Mouse (Mus musculus): ENCODE data around the gene Coro2a. TPM values are rescaled to one million over a fixed set of nuclear protein-coding genes. Genes with fewer than 3 reads are reported as not detected.

The Coro2a gene
- polyA plus RNA-seq, 1 experiment, result 13.5 TPM

- no peak overlapping the region for H3K4me3 ChIP-seq (ENCODE audit: control insufficient read depth, insufficient read depth, low read length)
- no peaks in the 10 kb centered on the region for H3K36me3 ChIP-seq (ENCODE audit: control insufficient read depth, insufficient read depth, low read length)
- H3K27me3 ChIP-seq (ENCODE audit: control insufficient read depth, insufficient read depth, low read length), result peaks cover 6% of the 10 kb centered on the region
- H3K27ac ChIP-seq (ENCODE audit: control insufficient read depth, insufficient read depth, low read length), result no peak overlapping the region
- H3K4me1 ChIP-seq (replicated peaks; ENCODE audit: control insufficient read depth, insufficient read depth, low read length), result peaks cover 36% of the 10 kb centered on the region
- 57% methylated on average over 6 of the region's 6 CpGs for WGBS
- TF ChIP-seq POLR2A (IDR thresholded peaks at IDR 0.05; ENCODE audit: control insufficient read depth, extremely low read depth, insufficient read depth, low read length, poor library complexity), result no peak
- TF ChIP-seq CTCF (IDR thresholded peaks at IDR 0.05; ENCODE audit: borderline replicate concordance, control insufficient read depth, extremely low read depth, insufficient read depth, low read length, poor library complexity), result no peak
- no peak for DNase-seq
Measured at GRCm38 (mm10) chr4:46596398-46596797, 5.6 kb downstream of the Coro2a start.

- peaks cover 34% of the 10 kb centered on the region for H3K4me1 ChIP-seq (replicated peaks; ENCODE audit: control insufficient read depth, insufficient read depth, low read length)
- no peak for DNase-seq
- TF ChIP-seq CTCF (IDR thresholded peaks at IDR 0.05; ENCODE audit: borderline replicate concordance, control insufficient read depth, extremely low read depth, insufficient read depth, low read length, poor library complexity) (no peak), POLR2A (IDR thresholded peaks at IDR 0.05; ENCODE audit: control insufficient read depth, extremely low read depth, insufficient read depth, low read length, poor library complexity) (no peak)
Measured at GRCm38 (mm10) chr4:46594131-46594530, 7.9 kb downstream of the Coro2a start.

DNA sequence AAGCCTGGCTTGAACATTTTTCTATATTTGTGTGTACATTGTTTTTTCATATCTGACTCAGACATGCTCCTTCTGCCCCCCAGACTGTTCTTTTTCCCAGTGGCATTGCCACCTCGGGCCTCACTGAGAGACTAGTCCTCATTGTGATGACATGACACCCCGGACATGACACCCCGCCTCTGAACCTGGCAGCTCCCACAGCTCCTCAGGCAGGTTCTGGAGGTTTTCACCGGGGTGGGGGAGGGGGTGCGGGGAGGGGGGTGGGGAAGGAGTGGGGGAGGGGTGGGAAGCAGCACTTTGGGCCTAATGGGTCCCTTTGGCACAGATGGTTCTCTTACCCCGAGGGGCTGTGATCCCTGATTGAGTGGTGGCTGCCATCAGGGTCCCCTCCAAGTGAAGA is 8.5 kb downstream of the Coro2a start:
- Histone ChIP-seq H3K4me3 (ENCODE audit: control insufficient read depth, insufficient read depth, low read length) (no peak overlapping the region), H3K27me3 (ENCODE audit: control insufficient read depth, insufficient read depth, low read length) (no peaks in the 10 kb centered on the region), H3K36me3 (ENCODE audit: control insufficient read depth, insufficient read depth, low read length) (no peaks in the 10 kb centered on the region), H3K4me1 (replicated peaks; ENCODE audit: control insufficient read depth, insufficient read depth, low read length) (peaks cover 34% of the 10 kb centered on the region), H3K27ac (ENCODE audit: control insufficient read depth, insufficient read depth, low read length) (no peak overlapping the region)
- TF ChIP-seq CTCF (IDR thresholded peaks at IDR 0.05; ENCODE audit: borderline replicate concordance, control insufficient read depth, extremely low read depth, insufficient read depth, low read length, poor library complexity), result no peak
- TF ChIP-seq POLR2A (IDR thresholded peaks at IDR 0.05; ENCODE audit: control insufficient read depth, extremely low read depth, insufficient read depth, low read length, poor library complexity), result no peak
- no peak for DNase-seq
- 60% methylated on average over 6 of the region's 6 CpGs for WGBS

More at GRCm38 (mm10) chr4:46594131-46594530, 7.9 kb downstream of the Coro2a start:
- WGBS, result 97% methylated on average over 5 of the region's 5 CpGs
- Histone ChIP-seq H3K36me3 (ENCODE audit: control insufficient read depth, insufficient read depth, low read length) (no peaks in the 10 kb centered on the region), H3K4me3 (ENCODE audit: control insufficient read depth, insufficient read depth, low read length) (no peak overlapping the region), H3K27me3 (ENCODE audit: control insufficient read depth, insufficient read depth, low read length) (no peaks in the 10 kb centered on the region), H3K27ac (ENCODE audit: control insufficient read depth, insufficient read depth, low read length) (no peak overlapping the region)

DNA sequence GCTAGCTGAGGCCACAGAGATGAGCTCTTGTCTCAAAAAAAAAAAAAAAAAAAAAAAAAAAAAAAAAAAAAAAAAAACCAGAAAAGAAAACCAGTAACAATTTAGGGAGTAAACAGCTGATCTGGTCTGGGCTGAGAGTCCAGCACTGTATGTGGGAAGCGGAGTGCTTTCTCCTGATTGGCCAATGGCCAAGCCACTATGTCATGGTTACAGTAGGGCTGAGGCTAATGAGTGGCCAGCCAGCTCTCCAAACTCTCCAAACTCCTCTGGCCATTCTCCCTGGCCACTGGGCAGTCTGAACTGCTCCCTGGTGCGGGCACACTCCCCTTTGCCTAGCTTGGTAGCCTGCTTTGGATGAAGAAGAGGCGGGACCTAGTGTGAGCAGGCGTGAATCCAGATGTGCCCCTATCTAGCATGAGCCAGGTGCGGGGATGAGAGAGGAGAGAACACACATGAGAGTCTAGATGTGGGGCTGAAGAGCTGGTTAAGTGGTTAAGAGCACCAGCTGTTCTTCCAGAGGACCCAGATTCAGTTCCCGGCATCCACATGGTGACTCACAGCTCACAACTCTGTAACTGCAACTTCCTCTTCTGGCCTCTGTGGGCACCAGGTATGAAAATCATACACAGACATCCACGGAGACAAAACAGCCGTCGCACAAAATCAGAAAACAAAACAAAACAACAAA is 10.0 kb downstream of the Coro2a start:
- Histone ChIP-seq H3K4me1 (replicated peaks; ENCODE audit: control insufficient read depth, insufficient read depth, low read length) (peaks cover 21% of the 10 kb centered on the region), H3K36me3 (ENCODE audit: control insufficient read depth, insufficient read depth, low read length) (no peaks in the 10 kb centered on the region), H3K27me3 (ENCODE audit: control insufficient read depth, insufficient read depth, low read length) (no peaks in the 10 kb centered on the region), H3K4me3 (ENCODE audit: control insufficient read depth, insufficient read depth, low read length) (no peak overlapping the region), H3K27ac (ENCODE audit: control insufficient read depth, insufficient read depth, low read length) (no peak overlapping the region)
- 15% methylated on average over 9 of the region's 9 CpGs for WGBS
- DNase-seq, result no peak
- no peak for TF ChIP-seq CTCF (IDR thresholded peaks at IDR 0.05; ENCODE audit: borderline replicate concordance, control insufficient read depth, extremely low read depth, insufficient read depth, low read length, poor library complexity)
- TF ChIP-seq POLR2A (IDR thresholded peaks at IDR 0.05; ENCODE audit: control insufficient read depth, extremely low read depth, insufficient read depth, low read length, poor library complexity), result no peak

- 43% methylated on average over 4 of the region's 4 CpGs for WGBS
- TF ChIP-seq POLR2A (IDR thresholded peaks at IDR 0.05; ENCODE audit: control insufficient read depth, extremely low read depth, insufficient read depth, low read length, poor library complexity) (no peak), CTCF (IDR thresholded peaks at IDR 0.05; ENCODE audit: borderline replicate concordance, control insufficient read depth, extremely low read depth, insufficient read depth, low read length, poor library complexity) (no peak)
Measured at GRCm38 (mm10) chr4:46590810-46591209, 11.2 kb downstream of the Coro2a start.

GRCm38 (mm10) chr4:46589946-46590684 is 11.9 kb downstream of the Coro2a start:
- DNase-seq, result no peak
- TF ChIP-seq POLR2A (IDR thresholded peaks at IDR 0.05; ENCODE audit: control insufficient read depth, extremely low read depth, insufficient read depth, low read length, poor library complexity), result no peak
- H3K36me3 ChIP-seq (ENCODE audit: control insufficient read depth, insufficient read depth, low read length), result no peaks in the 10 kb centered on the region
- no peak overlapping the region for H3K27ac ChIP-seq (ENCODE audit: control insufficient read depth, insufficient read depth, low read length)
- peaks cover 23% of the 10 kb centered on the region for H3K4me1 ChIP-seq (replicated peaks; ENCODE audit: control insufficient read depth, insufficient read depth, low read length)
- WGBS, result 80% methylated on average over 5 of the region's 5 CpGs
- no peak overlapping the region for H3K4me3 ChIP-seq (ENCODE audit: control insufficient read depth, insufficient read depth, low read length)
- no peaks in the 10 kb centered on the region for H3K27me3 ChIP-seq (ENCODE audit: control insufficient read depth, insufficient read depth, low read length)

More at GRCm38 (mm10) chr4:46590810-46591209, 11.2 kb downstream of the Coro2a start:
- H3K4me1 ChIP-seq (replicated peaks; ENCODE audit: control insufficient read depth, insufficient read depth, low read length), result peaks cover 16% of the 10 kb centered on the region
- no peak overlapping the region for H3K4me3 ChIP-seq (ENCODE audit: control insufficient read depth, insufficient read depth, low read length)
- H3K27me3 ChIP-seq (ENCODE audit: control insufficient read depth, insufficient read depth, low read length), result no peaks in the 10 kb centered on the region
- no peak for DNase-seq
- H3K27ac ChIP-seq (ENCODE audit: control insufficient read depth, insufficient read depth, low read length), result no peak overlapping the region
- H3K36me3 ChIP-seq (ENCODE audit: control insufficient read depth, insufficient read depth, low read length), result no peaks in the 10 kb centered on the region
